Mouse (Mus musculus): ENCODE measurements around the gene Gm26566. TPM values are rescaled to one million over a fixed set of nuclear protein-coding genes. Genes with fewer than 3 reads are reported as not detected.
"Not testable (repeated sequence)": the region's sequence is repeated elsewhere in the genome, so short reads cannot be mapped to it uniquely, and the experiment has no call there.

The Gm26566 gene
- polyA plus RNA-seq, 1 experiment from 2014 or later = 1.4 TPM

DNA sequence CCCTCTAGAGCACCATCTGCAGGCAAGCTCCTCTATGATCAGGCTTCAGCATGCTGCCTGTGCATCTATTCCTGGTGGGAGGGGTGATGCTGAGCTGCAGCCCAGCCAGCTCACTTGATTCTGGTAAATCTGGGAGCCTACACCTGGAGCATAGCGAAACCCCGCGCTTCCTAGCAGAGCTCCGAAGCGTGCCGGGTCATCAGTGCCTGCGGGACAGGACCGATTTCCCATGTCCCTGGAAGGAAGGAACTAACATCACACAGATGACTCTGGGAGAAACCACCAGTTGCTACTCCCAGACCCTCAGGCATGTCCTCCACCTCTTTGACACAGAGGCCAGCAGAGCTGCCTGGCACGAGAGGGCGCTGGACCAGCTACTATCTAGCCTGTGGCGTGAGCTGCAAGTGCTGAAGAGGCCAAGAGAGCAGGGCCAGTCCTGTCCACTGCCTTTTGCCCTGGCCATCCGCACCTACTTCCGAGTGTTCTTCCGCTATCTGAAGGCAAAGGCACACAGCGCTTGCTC, 33.3 kb downstream of the Gm26566 start, which contains the start of gene Gm13271:
Gene Gm13271, plus strand, starts transcription at position 51 of the 523 bp plus-strand sequence.
- not testable (repeated sequence) for H3K4me2 ChIP-seq; ATAC-seq (ENCODE audit: low FRiP score)

DNA sequence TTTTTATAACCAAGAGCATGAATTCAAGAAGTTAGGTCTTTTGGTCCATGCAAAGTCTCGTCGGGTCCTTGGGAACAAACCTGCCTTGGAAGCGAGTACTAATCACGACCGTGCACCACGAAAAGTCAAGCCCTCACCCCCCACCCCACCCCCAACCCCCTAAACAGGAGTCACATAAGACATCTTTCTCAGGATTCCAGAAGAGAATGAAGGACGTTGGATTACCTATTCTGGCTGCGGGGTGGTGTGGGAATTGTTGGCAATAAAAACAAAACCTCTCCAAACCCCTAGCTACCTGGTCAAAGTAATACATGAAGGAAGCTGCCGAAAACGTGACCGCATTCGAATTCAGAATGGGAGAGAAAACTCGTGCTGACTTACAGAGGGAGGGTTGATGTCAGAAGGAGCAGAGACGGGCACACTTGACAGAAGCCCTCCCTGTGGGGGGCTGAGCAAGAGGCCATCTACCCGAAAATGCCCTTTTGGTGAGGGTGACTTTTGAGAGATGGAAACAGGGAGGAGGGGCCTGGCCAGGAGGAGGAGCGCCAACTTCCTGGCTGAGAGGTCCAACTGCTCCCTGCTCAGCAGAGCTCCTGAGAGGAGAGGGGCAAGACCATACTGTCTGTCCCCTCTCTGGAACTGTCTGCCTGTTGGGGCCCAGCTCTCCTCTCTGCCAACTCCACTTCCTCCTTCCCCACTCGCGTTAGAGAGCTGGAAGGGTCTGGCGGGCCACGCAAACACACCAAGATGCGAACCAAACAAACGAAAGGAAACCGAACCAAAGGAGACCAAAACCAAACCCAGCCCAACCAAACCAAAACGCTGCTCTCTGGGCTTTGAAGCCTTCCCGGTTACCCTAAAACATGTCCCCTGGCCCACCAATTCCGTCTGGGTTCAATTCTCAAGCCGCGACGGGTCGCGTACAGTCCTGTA, 35.2 kb downstream of the Gm26566 start:
- not testable (repeated sequence) for ATAC-seq (ENCODE audit: low FRiP score); H3K4me1 ChIP-seq (ENCODE audit: control insufficient read depth, insufficient read depth, low read length); H3K9me3 ChIP-seq (ENCODE audit: control insufficient read depth, low read length); H3K36me3 ChIP-seq (ENCODE audit: control insufficient read depth, insufficient read depth, low read length); H3K27me3 ChIP-seq (ENCODE audit: control insufficient read depth, insufficient read depth, low read length)
- peak overlapping the region; percentile 39 for H3K4me3 ChIP-seq (ENCODE audit: low read depth, low read length)
- peak; percentile 96 for DNase-seq (ENCODE audit: low spot score, missing footprints)
- WGBS = 12% methylated on average over 28 of the region's 31 CpGs
- H3K27ac ChIP-seq (ENCODE audit: low read depth, low read length) = peak overlapping the region; percentile 68
- peak overlapping the region; percentile 69 for H3K9ac ChIP-seq (ENCODE audit: low read length)
- peak overlapping the region; percentile 69 for H3K4me2 ChIP-seq

More for the DNA sequence above, 33.3 kb downstream of the Gm26566 start, which contains the start of gene Gm13271:
- H3K27ac ChIP-seq (ENCODE audit: low read depth, low read length); H3K36me3 ChIP-seq (ENCODE audit: control insufficient read depth, insufficient read depth, low read length); DNase-seq (ENCODE audit: low spot score, missing footprints); H3K9ac ChIP-seq (ENCODE audit: low read length); H3K27me3 ChIP-seq (ENCODE audit: control insufficient read depth, insufficient read depth, low read length); H3K4me3 ChIP-seq (ENCODE audit: low read depth, low read length); H3K4me1 ChIP-seq (ENCODE audit: control insufficient read depth, insufficient read depth, low read length); H3K9me3 ChIP-seq (ENCODE audit: control insufficient read depth, low read length): not testable (repeated sequence)
- 72% methylated on average over 15 of the region's 15 CpGs for WGBS

DNA sequence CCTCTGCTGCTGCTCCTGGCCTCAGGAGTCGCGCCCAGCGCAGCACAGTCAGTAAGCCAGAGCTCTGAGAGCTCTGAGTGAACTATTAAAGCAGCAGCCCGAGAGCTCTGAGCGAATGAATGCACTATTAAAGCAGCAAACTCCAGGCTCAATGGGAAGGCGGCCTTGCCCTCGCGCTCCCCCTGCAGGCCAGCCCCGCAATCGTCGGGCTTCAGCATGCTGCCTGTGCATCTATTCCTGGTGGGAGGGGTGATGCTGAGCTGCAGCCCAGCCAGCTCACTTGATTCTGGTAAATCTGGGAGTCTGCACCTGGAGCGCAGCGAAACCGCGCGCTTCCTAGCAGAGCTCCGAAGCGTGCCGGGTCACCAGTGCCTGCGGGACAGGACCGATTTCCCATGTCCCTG, 36.0 kb downstream of the Gm26566 start:
- H3K4me1 ChIP-seq (ENCODE audit: control insufficient read depth, insufficient read depth, low read length); H3K36me3 ChIP-seq (ENCODE audit: control insufficient read depth, insufficient read depth, low read length); H3K9me3 ChIP-seq (ENCODE audit: control insufficient read depth, low read length); H3K27me3 ChIP-seq (ENCODE audit: control insufficient read depth, insufficient read depth, low read length): not testable (repeated sequence)
- Histone ChIP-seq H3K27ac (ENCODE audit: low read depth, low read length) (peak overlapping the region; percentile 68), H3K4me2 (peak overlapping the region; percentile 69), H3K9ac (ENCODE audit: low read length) (peak overlapping the region; percentile 69; the same call in 1 of the 2 replicates), H3K4me3 (ENCODE audit: low read depth, low read length) (peak overlapping the region; percentile 39)
- DNase-seq (ENCODE audit: low spot score, missing footprints) (peak; percentile 94), ATAC-seq (ENCODE audit: low FRiP score) (peak; percentile 100)
- WGBS = under 1% methylated on average over 18 of the region's 21 CpGs

DNA sequence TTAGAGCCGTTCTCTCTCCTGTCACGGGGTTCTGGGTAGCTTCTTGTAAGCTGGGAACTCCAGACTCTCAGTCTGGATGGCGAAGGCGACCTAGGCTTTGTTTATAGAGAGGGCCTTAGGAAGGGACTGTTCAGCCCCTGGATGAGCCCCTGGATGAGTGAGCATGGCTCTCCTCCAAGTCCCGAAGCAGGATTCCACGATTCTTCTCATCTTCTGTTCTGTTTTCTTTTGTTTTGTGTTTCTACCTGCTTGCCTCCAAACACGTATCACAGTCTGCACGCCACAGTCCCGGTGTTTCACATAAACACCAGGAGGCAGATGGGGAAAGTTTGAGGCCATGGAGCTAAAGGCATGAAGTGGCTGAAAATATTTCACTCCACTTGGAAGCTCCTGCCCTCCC, 37.1 kb downstream of the Gm26566 start:
- not testable (repeated sequence) for H3K4me1 ChIP-seq (ENCODE audit: control insufficient read depth, insufficient read depth, low read length); H3K4me3 ChIP-seq (ENCODE audit: low read depth, low read length); H3K27me3 ChIP-seq (ENCODE audit: control insufficient read depth, insufficient read depth, low read length); DNase-seq (ENCODE audit: low spot score, missing footprints); H3K4me2 ChIP-seq; H3K9ac ChIP-seq (ENCODE audit: low read length); H3K27ac ChIP-seq (ENCODE audit: low read depth, low read length); H3K36me3 ChIP-seq (ENCODE audit: control insufficient read depth, insufficient read depth, low read length); H3K9me3 ChIP-seq (ENCODE audit: control insufficient read depth, low read length); ATAC-seq (ENCODE audit: low FRiP score)
- WGBS = 89% methylated on average over 9 of the region's 9 CpGs

DNA sequence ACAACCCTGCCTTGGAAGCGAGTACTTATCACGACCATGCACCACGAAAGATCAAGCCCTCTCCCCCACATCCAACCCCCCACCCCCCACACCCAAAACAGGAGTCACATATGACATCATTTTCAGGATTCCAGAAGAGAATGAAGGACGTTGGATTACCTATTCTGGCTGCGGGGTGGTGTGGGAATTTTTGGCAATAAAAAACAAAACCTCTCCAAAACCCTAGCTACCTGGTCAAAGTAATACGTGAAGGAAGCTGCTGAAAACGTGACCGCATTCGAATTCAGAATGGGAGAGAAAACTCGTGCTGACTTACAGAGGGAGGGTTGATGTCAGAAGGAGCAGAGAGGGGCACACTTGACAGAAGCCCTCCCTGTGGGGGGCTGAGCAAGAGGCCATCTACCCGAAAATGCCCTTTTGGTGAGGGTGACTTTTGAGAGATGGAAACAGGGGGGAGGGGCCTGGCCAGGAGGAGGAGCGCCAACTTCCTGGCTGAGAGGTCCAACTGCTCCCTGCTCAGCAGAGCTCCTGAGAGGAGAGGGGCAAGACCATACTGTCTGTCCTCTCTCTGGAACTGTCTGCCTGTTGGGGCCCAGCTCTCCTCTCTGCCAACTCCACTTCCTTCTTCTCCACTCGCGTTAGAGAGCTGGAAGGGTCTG, 38.1 kb downstream of the Gm26566 start, which contains the start of gene Gm13283:
Gene Gm13283, plus strand, starts transcription at position 510 of the 659 bp plus-strand sequence.
- not testable (repeated sequence) for DNase-seq (ENCODE audit: low spot score, missing footprints); H3K4me3 ChIP-seq (ENCODE audit: low read depth, low read length); H3K9ac ChIP-seq (ENCODE audit: low read length); H3K27ac ChIP-seq (ENCODE audit: low read depth, low read length); ATAC-seq (ENCODE audit: low FRiP score); H3K4me1 ChIP-seq (ENCODE audit: control insufficient read depth, insufficient read depth, low read length); H3K9me3 ChIP-seq (ENCODE audit: control insufficient read depth, low read length); H3K27me3 ChIP-seq (ENCODE audit: control insufficient read depth, insufficient read depth, low read length); H3K36me3 ChIP-seq (ENCODE audit: control insufficient read depth, insufficient read depth, low read length)
- WGBS = 20% methylated on average over 8 of the region's 14 CpGs
- H3K4me2 ChIP-seq = peak within 1 kb of the TSS; percentile 35

DNA sequence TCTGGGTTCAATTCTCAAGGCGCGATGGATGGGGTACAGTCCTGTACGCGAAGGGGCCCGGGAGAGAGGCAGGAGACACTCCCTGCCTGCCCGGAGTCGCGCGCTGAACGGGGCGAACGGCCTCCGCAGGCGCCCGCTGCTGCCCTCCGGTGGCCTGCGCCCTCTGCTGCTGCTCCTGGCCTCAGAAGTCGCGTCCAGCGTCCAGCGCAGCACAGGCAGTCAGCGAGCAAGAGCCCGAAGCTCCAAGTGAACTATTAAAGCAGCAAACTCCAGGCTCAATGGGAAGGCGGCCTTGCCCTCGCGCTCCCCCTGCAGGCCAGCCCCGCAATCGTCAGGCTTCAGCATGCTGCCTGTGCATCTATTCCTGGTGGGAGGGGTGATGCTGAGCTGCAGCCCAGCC, 38.8 kb downstream of the Gm26566 start:
- peak; percentile 87 for DNase-seq (ENCODE audit: low spot score, missing footprints)
- peak overlapping the region; percentile 35 for H3K4me2 ChIP-seq
- not testable (repeated sequence) for H3K4me1 ChIP-seq (ENCODE audit: control insufficient read depth, insufficient read depth, low read length); H3K36me3 ChIP-seq (ENCODE audit: control insufficient read depth, insufficient read depth, low read length); H3K27me3 ChIP-seq (ENCODE audit: control insufficient read depth, insufficient read depth, low read length); ATAC-seq (ENCODE audit: low FRiP score); H3K9ac ChIP-seq (ENCODE audit: low read length); H3K27ac ChIP-seq (ENCODE audit: low read depth, low read length); H3K4me3 ChIP-seq (ENCODE audit: low read depth, low read length); H3K9me3 ChIP-seq (ENCODE audit: control insufficient read depth, low read length)
- WGBS = 0% methylated on average over 19 of the region's 28 CpGs

DNA sequence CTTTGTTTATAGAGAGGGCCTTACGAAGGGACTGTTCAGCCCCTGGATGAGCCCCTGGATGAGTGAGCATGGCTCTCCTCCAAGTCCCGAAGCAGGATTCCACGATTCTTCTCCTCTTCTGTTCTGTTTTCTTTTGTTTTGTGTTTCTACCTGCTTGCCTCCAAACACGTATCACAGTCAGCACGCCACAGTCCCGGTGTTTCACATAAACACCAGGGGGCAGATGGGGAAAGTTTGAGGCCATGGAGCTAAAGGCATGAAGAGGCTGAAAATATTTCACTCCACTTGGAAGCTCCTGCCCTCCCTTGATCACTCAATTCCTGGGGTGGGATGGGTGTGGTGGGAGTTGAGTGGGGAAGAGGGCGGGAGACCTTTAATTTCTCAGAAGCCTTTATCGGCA, 40.2 kb downstream of the Gm26566 start:
- not testable (repeated sequence) for ATAC-seq (ENCODE audit: low FRiP score); H3K27ac ChIP-seq (ENCODE audit: low read depth, low read length); H3K36me3 ChIP-seq (ENCODE audit: control insufficient read depth, insufficient read depth, low read length); H3K9ac ChIP-seq (ENCODE audit: low read length); DNase-seq (ENCODE audit: low spot score, missing footprints); H3K4me3 ChIP-seq (ENCODE audit: low read depth, low read length); H3K4me1 ChIP-seq (ENCODE audit: control insufficient read depth, insufficient read depth, low read length); H3K9me3 ChIP-seq (ENCODE audit: control insufficient read depth, low read length); H3K4me2 ChIP-seq; H3K27me3 ChIP-seq (ENCODE audit: control insufficient read depth, insufficient read depth, low read length)
- 71% methylated on average over 6 of the region's 8 CpGs for WGBS

DNA sequence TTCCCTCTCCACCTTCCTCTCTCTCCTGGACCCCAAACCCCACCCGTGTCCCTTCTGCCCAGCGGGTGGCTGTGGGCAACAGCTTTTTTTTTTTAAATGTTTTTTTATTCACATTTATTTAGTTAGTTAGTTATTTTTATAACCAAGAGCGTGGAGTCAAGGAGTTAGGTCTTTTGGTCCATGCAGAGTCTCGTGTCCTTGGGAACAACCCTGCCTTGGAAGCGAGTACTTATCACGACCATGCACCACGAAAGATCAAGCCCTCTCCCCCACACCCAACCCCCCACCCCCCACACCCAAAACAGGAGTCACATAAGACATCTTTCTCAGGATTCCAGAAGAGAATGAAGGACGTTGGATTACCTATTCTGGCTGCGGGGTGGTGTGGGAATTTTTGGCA, 40.7 kb downstream of the Gm26566 start:
- not testable (repeated sequence) for H3K4me1 ChIP-seq (ENCODE audit: control insufficient read depth, insufficient read depth, low read length); H3K27me3 ChIP-seq (ENCODE audit: control insufficient read depth, insufficient read depth, low read length); H3K9me3 ChIP-seq (ENCODE audit: control insufficient read depth, low read length); H3K4me2 ChIP-seq; H3K9ac ChIP-seq (ENCODE audit: low read length); DNase-seq (ENCODE audit: low spot score, missing footprints); H3K27ac ChIP-seq (ENCODE audit: low read depth, low read length); ATAC-seq (ENCODE audit: low FRiP score); H3K36me3 ChIP-seq (ENCODE audit: control insufficient read depth, insufficient read depth, low read length); H3K4me3 ChIP-seq (ENCODE audit: low read depth, low read length)
- WGBS = 62% methylated on average over 8 of the region's 9 CpGs
